Mouse (Mus musculus) neural tube, embryonic 15.5 days (tissue): ENCODE measurements at regions not wholly inside any gene's neighbourhood (a gene's known extent, or its start where the extent isn't known, plus 50 kb on each side); places are given as distances from the start of the nearest gene placed in this dataset. TPM values are rescaled to one million over a fixed set of nuclear protein-coding genes. Genes with fewer than 3 reads are reported as not detected.

Experiments
- microRNA-seq: library from miRNA; unstranded; fragments of <30 nt; microRNA quantifications from one replicate; pipeline ENCODE4, GENCODE M21; 2017

Small RNA genes lying in the stretch of these regions (microRNA-seq; reads per million reads assigned to microRNA genes)
- gene Gm44375, result not detected
